Mouse (Mus musculus) kidney, postnatal 25 days (tissue): ENCODE data around the gene Csnk1g1.
A peak's percentile ranks its signal among the peaks of the same experiment; 100 is the strongest.

Experiments used
- DNase-seq, 2 experiments: peaks; one replicate each; pipeline ENCODE4 v3.0.0; 2021; ENCODE audit warnings: mixed read lengths in 2 of 2

Csnk1g1 gene

GRCm38 (mm10) chr9:66069583-66069982 is 160.9 kb downstream of the Csnk1g1 start, which contains the start of gene Snx22:
Snx22 (minus strand) TSS chr9:66069719.
- peak; percentile 90 to 91 for DNase-seq

GRCm38 (mm10) chr9:66070151-66070550 is 161.4 kb downstream of the Csnk1g1 start:
- no peak for DNase-seq

GRCm38 (mm10) chr9:66072754-66073153 is 164.0 kb downstream of the Csnk1g1 start:
- no peak for DNase-seq

GRCm38 (mm10) chr9:66078072-66078471 is 169.3 kb downstream of the Csnk1g1 start:
- DNase-seq, result no peak

GRCm38 (mm10) chr9:66078493-66078892 is 169.8 kb downstream of the Csnk1g1 start:
- DNase-seq, result no peak

- no peak for DNase-seq
These were observed 172.2 kb downstream of the Csnk1g1 start for GRCm38 (mm10) chr9:66080804-66081459.

GRCm38 (mm10) chr9:66081999-66082398 is 173.3 kb downstream of the Csnk1g1 start:
- no peak for DNase-seq

GRCm38 (mm10) chr9:66084171-66084570 is 175.4 kb downstream of the Csnk1g1 start:
- no peak for DNase-seq

- DNase-seq, result no peak
These were observed 178.3 kb downstream of the Csnk1g1 start for GRCm38 (mm10) chr9:66087062-66087461.

GRCm38 (mm10) chr9:66088411-66088810 is 179.7 kb downstream of the Csnk1g1 start:
- peak; percentile 66 to 70 for DNase-seq

- DNase-seq, result peak in 1 of 2 experiments; percentile 26
These were observed 182.0 kb downstream of the Csnk1g1 start for GRCm38 (mm10) chr9:66090593-66091244.

GRCm38 (mm10) chr9:66091327-66092231 is 182.9 kb downstream of the Csnk1g1 start:
- DNase-seq, result peak in 1 of 2 experiments; percentile 40

- no peak for DNase-seq
These were observed 183.9 kb downstream of the Csnk1g1 start for GRCm38 (mm10) chr9:66092664-66093063.
